Mouse (Mus musculus) liver, embryonic 14.5 days (tissue): ENCODE results near the gene Srrm1. TPM values are rescaled to one million over a fixed set of nuclear protein-coding genes. Genes with fewer than 3 reads are reported as not detected.
A peak's percentile ranks its signal among the peaks of the same experiment; 100 is the strongest.

Source experiments
- ATAC-seq: fragments of 200-750 bp; cut with Nextera tagmentation; 2 replicates; pipeline ENCODE4 v1.8.0; 2017; ENCODE audit warnings: moderate number of reproducible peaks, mild to moderate bottlenecking, moderate library complexity; ENCODE audit not compliant: insufficient read depth
- DNase-seq, 3 experiments: peaks; one replicate each; pipeline ENCODE4 v3.0.0-alpha.2; 2012 to 2013; ENCODE audit warnings: low read depth in 3 of 3, low spot score in 3 of 3
- H3K27ac ChIP-seq: fragments of 300-500 bp; sonication (generic); 2 replicates; pipeline ENCODE4 v1.5.1; 2014; ENCODE audit warnings: moderate library complexity, mild to moderate bottlenecking, control low read depth, inconsistent platforms
- H3K27me3 ChIP-seq: fragments of 300-500 bp; sonication (generic); 2 replicates; pipeline ENCODE4 v1.6.1; 2014; ENCODE audit warnings: mild to moderate bottlenecking, low read length, moderate library complexity; ENCODE audit not compliant: control insufficient read depth, insufficient read depth
- H3K36me3 ChIP-seq: fragments of 300-500 bp; sonication (generic); replicated peaks from 2 replicates; pipeline ENCODE4 v1.6.1; 2014; ENCODE audit warnings: low read depth; ENCODE audit not compliant: control insufficient read depth, insufficient read depth
- H3K4me1 ChIP-seq, 2 experiments: fragments of 200-500 bp in 1 of 2; fragments of 300-500 bp in 1 of 2; sonication (generic) in 1 of 2; replicated peaks; 2 replicates each; pipeline ENCODE4 v1.6.1; 2012 to 2014; ENCODE audit warnings: antibody characterized with exemption in 1 of 2, inconsistent platforms in 1 of 2, low read length in 1 of 2; ENCODE audit not compliant: control insufficient read depth in 2 of 2, insufficient read depth in 2 of 2
- H3K4me2 ChIP-seq: fragments of 300-500 bp; sonication (generic); 2 replicates; pipeline ENCODE4 v1.6.1; 2014; ENCODE audit warnings: low read depth, mild to moderate bottlenecking, control low read depth, moderate library complexity
- H3K4me3 ChIP-seq, 2 experiments: fragments of 200-500 bp in 1 of 2; fragments of 300-500 bp in 1 of 2; sonication (generic) in 1 of 2; 2 replicates each; pipeline ENCODE4 v1.5.1; 2012 to 2014; ENCODE audit warnings: low read depth in 2 of 2, low read length in 2 of 2, mild to moderate bottlenecking in 2 of 2, control low read depth in 1 of 2, inconsistent platforms in 1 of 2, moderate library complexity in 1 of 2; ENCODE audit not compliant: insufficient read depth in 1 of 2
- H3K9ac ChIP-seq: fragments of 300-500 bp; sonication (generic); replicated peaks from 2 replicates; pipeline ENCODE4 v1.6.1; 2014; ENCODE audit warnings: mild to moderate bottlenecking, control low read depth, moderate library complexity
- H3K9me3 ChIP-seq: fragments of 300-500 bp; sonication (generic); 2 replicates; pipeline ENCODE4 v1.6.1; 2016; ENCODE audit warnings: low read length, mixed read lengths; ENCODE audit not compliant: control insufficient read depth
- CTCF ChIP-seq: IDR thresholded peaks from 2 replicates; pipeline ENCODE4 v1.5.1; 2016; ENCODE audit warnings: antibody characterized with exemption, low read depth, control low read depth
- EP300 ChIP-seq: IDR thresholded peaks from 2 replicates; pipeline ENCODE4 v1.6.1; 2016; ENCODE audit warnings: antibody characterized with exemption, low read depth
- WGBS: fragments of 180-500 bp; shearing (Covaris S2); extraction: QIAGEN DNeasy Blood & Tissue Kit; methylation state at CpG from one replicate; pipeline ENCODE4 v1.1.7; 2014; ENCODE audit not compliant: insufficient replicate concordance; 5-methylcytosine and 5-hydroxymethylcytosine counted together
- polyA plus RNA-seq, 2 experiments: library from polyadenylated mRNA; depleted of rRNA in 1 of 2; stranded (reverse) in 1 of 2; unstranded in 1 of 2; fragments of >200 nt; fragmentation: Nextera tagmentation in 1 of 2; extraction: Ambion mirVana in 1 of 2; gene quantifications; 2 replicates each; pipeline versions ENCODE4 v1.2.1 to v1.2.3; 2012 to 2014

The Srrm1 gene
- polyA plus RNA-seq, 2 experiments = 43.6 to 94.8 TPM

DNA sequence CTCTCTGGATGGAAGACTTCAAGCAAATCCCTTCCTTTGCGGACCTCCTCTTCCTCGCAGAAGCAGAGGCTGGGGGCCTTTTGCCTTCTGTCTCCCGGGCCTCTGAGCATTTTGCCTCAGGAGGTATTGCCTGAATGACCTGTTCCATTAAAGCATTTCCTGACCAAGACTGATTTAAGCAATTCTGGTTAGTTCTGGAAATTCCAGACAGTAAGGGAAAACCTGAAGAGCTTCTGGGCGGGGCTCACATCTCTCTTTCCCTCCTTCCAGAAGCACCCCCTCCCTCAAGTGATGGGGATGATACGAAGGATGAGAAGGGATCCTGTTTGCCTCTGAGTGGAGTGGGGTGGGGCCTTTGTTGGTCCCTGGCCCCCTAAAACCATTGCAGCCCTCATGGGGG is 43.4 kb downstream of the Srrm1 start:
- WGBS = 72% methylated on average over 5 of the region's 5 CpGs
- Histone ChIP-seq H3K4me1 (peaks cover 35 to 36% of the 10 kb centered on the region in 2 experiments), H3K36me3 (no peaks in the 10 kb centered on the region), H3K4me3 (no peak overlapping the region), H3K9me3 (no peaks in the 10 kb centered on the region), H3K4me2 (no peak overlapping the region), H3K27me3 (no peaks in the 10 kb centered on the region), H3K27ac (no peak overlapping the region), H3K9ac (no peak overlapping the region)
- TF ChIP-seq CTCF (no peak), EP300 (no peak)
- DNase-seq (no peak), ATAC-seq (no peak)

DNA sequence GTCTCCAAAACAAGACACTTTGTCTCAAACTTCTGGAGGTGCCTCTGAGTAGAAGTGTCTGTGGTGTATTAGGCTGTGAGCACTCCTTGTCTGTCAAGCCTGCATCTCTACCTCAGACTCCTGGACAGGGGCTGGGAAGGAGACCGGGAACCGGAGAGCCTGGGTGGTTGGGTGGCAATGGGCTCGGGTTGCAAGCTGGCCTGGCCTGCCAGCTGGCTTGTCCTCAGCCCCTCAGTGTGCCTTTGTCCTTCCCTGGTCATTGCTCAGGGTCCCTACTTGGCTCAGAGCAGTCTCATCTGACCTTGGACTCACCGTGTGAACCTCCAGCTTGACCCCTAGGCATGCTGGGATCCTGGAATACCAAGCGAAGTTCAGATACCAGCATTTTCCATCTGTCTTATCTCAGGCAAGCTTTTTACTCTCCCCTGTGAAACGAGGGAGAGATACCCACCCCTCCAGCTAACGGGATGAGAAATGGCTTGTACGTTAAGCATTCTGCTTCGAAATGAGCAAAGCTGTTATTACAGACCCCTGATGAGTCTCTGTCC is 43.9 kb downstream of the Srrm1 start:
- Histone ChIP-seq H3K4me2 (no peak overlapping the region), H3K9ac (no peak overlapping the region), H3K27me3 (no peaks in the 10 kb centered on the region), H3K4me1 (peaks cover 29 to 31% of the 10 kb centered on the region in 2 experiments), H3K36me3 (no peaks in the 10 kb centered on the region), H3K27ac (no peak overlapping the region), H3K4me3 (no peak overlapping the region), H3K9me3 (no peaks in the 10 kb centered on the region)
- WGBS = 62% methylated on average over 9 of the region's 9 CpGs
- ATAC-seq = no peak
- no peak for TF ChIP-seq CTCF
- TF ChIP-seq EP300 = no peak
- no peak for DNase-seq

DNA sequence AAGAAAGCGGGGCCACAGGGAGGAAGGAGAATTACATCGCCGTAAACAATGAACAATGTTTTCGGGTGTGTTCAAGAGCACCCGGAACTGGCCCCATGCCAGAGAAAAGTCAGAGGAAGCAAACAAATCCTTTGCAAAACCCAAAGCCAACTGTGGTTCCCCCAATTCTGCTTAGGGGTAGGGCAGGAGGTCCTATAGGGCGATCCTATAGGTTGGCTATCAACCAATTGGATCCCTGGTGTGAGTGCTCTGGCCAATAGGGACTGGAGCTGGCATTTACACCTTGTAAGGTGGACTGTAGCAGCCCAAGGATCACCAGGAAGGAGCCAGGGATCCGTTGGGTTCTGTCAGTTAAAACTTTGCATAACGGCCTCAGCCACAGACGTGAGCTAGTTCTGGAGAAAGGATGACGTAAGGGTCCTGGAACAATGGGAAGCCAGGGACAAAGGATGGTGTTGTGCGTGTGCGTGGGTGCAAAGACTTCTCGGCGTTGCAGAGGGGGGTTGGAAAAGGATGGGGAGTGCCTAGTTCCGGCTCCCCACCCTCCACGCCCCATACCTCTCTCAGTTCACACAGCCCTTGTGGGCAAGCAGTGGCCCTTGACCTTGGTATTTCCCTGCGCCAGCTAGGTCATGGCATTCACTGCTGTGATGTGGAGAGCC is 46.0 kb downstream of the Srrm1 start:
- peak overlapping the region; percentile 4 to 45; a peak in 2 of 4 replicates for H3K4me3 ChIP-seq
- peaks cover 8 to 14% of the 10 kb centered on the region in 2 experiments for H3K4me1 ChIP-seq
- H3K9ac ChIP-seq = no peak overlapping the region; the same call in 1 of the 2 replicates
- TF ChIP-seq EP300 = no peak
- no peak for TF ChIP-seq CTCF
- peak overlapping the region; percentile 48 for H3K4me2 ChIP-seq
- ATAC-seq = peak; percentile 86
- no peaks in the 10 kb centered on the region for H3K36me3 ChIP-seq
- no peaks in the 10 kb centered on the region for H3K27me3 ChIP-seq
- DNase-seq = peak in 2 of 3 experiments; percentile 78 to 79
- H3K9me3 ChIP-seq = no peaks in the 10 kb centered on the region
- 50% methylated on average over 17 of the region's 17 CpGs for WGBS
- H3K27ac ChIP-seq = no peak overlapping the region

DNA sequence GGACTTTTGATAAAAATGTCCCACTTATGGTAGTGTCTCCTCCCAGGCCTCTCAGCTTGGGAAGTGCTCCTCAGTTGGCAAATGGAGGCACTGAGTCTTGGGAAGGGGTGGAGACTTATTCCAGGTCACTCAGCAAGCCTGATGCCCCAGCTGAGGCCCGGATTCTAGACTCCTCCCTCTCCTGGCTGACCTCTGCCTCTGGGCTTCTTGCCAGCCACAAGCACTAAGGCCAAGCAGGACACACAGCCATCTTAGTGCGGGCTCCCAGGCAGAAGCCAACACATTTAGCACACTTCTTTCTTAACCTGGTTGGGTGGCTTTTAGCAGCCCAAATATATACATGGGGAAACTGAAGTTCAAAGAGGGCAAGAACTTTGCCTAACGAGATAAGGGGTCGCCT is 46.6 kb downstream of the Srrm1 start:
- Histone ChIP-seq H3K9me3 (no peaks in the 10 kb centered on the region), H3K9ac (no peak overlapping the region), H3K27me3 (no peaks in the 10 kb centered on the region), H3K36me3 (no peaks in the 10 kb centered on the region), H3K4me1 (peaks cover 6 to 13% of the 10 kb centered on the region in 2 experiments), H3K4me3 (no peak overlapping the region), H3K27ac (no peak overlapping the region), H3K4me2 (no peak overlapping the region; the same call in 1 of the 2 replicates)
- no peak for TF ChIP-seq EP300
- no peak for TF ChIP-seq CTCF
- DNase-seq (no peak), ATAC-seq (peak; percentile 24; the same call in 1 of the 2 replicates)
- 39% methylated on average over 4 of the region's 4 CpGs for WGBS

DNA sequence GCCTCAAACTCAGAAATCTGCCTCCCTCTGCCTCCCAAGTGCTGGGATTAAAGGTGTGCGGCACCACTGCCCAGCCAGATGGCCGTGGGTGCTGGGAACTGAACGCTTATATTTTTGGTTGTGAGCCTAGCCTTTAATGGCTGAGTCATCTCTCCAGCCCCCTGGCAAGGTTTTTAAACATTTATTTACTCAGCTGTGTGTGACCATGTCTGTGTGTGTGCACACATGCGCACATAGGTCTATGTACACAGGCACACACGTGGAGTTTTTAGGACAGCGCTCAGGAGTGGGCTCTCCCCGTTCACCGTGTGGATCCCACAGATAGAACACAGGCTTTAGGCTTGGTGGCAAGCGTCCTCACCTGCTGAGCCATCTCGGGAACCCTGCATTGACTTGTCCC is 50.9 kb downstream of the Srrm1 start:
- TF ChIP-seq EP300 = no peak
- TF ChIP-seq CTCF = no peak
- Histone ChIP-seq H3K4me3 (no peak overlapping the region), H3K36me3 (no peaks in the 10 kb centered on the region), H3K9ac (no peak overlapping the region), H3K4me1 (peaks cover 13 to 21% of the 10 kb centered on the region in 2 experiments), H3K9me3 (no peaks in the 10 kb centered on the region), H3K27me3 (no peaks in the 10 kb centered on the region), H3K4me2 (no peak overlapping the region), H3K27ac (no peak overlapping the region)
- ATAC-seq (no peak), DNase-seq (no peak)
- 77% methylated on average over 10 of the region's 10 CpGs for WGBS
